Mouse (Mus musculus) midbrain, embryonic 14.5 days (tissue): ENCODE measurements around the gene Ccdc150. TPM values are rescaled to one million over a fixed set of nuclear protein-coding genes. Genes with fewer than 3 reads are reported as not detected.

Source experiments
- polyA plus RNA-seq: library from polyadenylated mRNA; unstranded; fragments of >200 nt; fragmentation: Nextera tagmentation; extraction: Ambion mirVana; gene quantifications from 2 replicates; pipeline ENCODE4 v1.2.1, GENCODE M21; 2014

Gene Ccdc150
- polyA plus RNA-seq, 1 experiment from 2014 or later, result not detected

Other genes with a start within 250 kb of the Ccdc150 start
- 6.4 and 7.2 TPM in 2 replicates for gene Hecw2, start 55.5 kb upstream of the Ccdc150 start, polyA plus RNA-seq
- gene Gtf3c3, start 188.3 kb downstream of the Ccdc150 start, polyA plus RNA-seq, result 20.9 and 30.5 TPM in 2 replicates